In the genomic region with DNA sequence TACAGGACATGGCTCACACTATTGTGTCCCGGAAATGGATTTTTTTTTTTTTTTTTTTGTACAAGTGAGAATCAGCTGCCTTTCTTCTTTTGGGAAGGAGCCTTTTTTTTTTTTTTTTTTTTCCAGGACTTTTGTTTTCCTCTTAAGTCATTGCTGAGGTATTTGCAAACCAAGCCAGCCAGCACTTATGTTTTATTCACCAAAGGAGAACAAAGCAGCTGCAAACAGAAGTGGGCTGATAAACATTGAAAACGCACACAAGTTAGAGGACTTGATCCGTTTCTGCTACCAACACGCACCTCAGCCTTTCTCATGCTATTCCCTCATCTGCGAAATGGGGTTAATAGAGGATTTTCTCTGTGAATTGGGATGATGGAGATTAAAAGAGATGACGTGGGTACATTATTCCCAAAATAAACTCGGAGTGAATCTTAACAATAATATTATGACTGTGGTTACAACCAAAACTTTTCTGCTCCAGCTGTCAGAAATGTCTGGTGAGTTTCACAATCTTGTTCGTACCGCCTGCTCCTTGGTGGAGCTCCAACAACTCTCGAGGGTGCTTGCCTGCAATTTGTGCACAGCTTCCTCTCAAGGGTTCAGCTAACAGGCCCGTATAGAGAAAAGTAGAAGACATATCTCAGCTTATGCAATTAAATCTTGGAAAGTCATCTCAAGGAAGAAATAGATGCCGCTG, we compare ENCODE assay signal across 8 mouse cellular contexts. TPM values are rescaled to one million over a fixed set of nuclear protein-coding genes. Genes with fewer than 3 reads are reported as not detected.
DNase-seq lines count a peak whose midpoint lies in the region; ATAC-seq and TF ChIP-seq lines count a peak whose summit lies in the region.

No protein-coding gene starts in this region.

- peak; percentile 27 to 44 for DNase-seq in cerebellum, postnatal 10 days
- DNase-seq in cerebellum, adult 8-10 months: no peak
- DNase-seq in adrenal gland, postnatal 25 days: peak; percentile 37
- DNase-seq in gastrocnemius, postnatal 10 days: peak; percentile 11
- no peak for DNase-seq in liver, embryonic 14.5 days (ENCODE audit: low read depth in 3 of 3, low spot score in 3 of 3)
- no peak for DNase-seq in spleen, adult 12 weeks (ENCODE audit: low spot score)

- no peak for TF ChIP-seq CTCF in liver, embryonic 14.5 days (IDR thresholded peaks at IDR 0.05; ENCODE audit: low read depth)

- H3K9ac ChIP-seq in hindbrain, embryonic 16.5 days (ENCODE audit: low read depth, low read length): peak overlapping the region; percentile 95
- H3K9ac ChIP-seq in liver, embryonic 14.5 days (replicated peaks): peak overlapping the region; percentile 68
- H3K9ac ChIP-seq in neural tube, embryonic 12.5 days: peak overlapping the region; percentile 94

- H3K4me1 ChIP-seq in hindbrain, embryonic 16.5 days (ENCODE audit: control insufficient read depth, insufficient read depth, low read depth, low read length): peaks cover 15% of the 10 kb centered on the region
- no peaks in the 10 kb centered on the region; a peak in 1 of 4 replicates for H3K4me1 ChIP-seq in liver, embryonic 14.5 days (replicated peaks; ENCODE audit: control insufficient read depth in 2 of 2, insufficient read depth in 2 of 2, low read length in 1 of 2)
- H3K4me1 ChIP-seq in neural tube, embryonic 12.5 days: peaks cover 10% of the 10 kb centered on the region

- ATAC-seq in hindbrain, embryonic 16.5 days: no peak
- no peak for ATAC-seq in liver, embryonic 14.5 days (ENCODE audit: insufficient read depth)
- no peak for ATAC-seq in neural tube, embryonic 12.5 days (ENCODE audit: low FRiP score, low read depth)

- no peak for TF ChIP-seq EP300 in liver, embryonic 14.5 days (IDR thresholded peaks at IDR 0.05; ENCODE audit: low read depth)

- H3K27ac ChIP-seq in hindbrain, embryonic 16.5 days (ENCODE audit: low read depth, low read length): peak overlapping the region; percentile 97
- no peak overlapping the region for H3K27ac ChIP-seq in liver, embryonic 14.5 days
- H3K27ac ChIP-seq in neural tube, embryonic 12.5 days: no peak overlapping the region

- H3K4me2 ChIP-seq in hindbrain, embryonic 16.5 days (ENCODE audit: low read length): peak overlapping the region; percentile 99
- H3K4me2 ChIP-seq in liver, embryonic 14.5 days (ENCODE audit: low read depth): peak overlapping the region; percentile 83
- H3K4me2 ChIP-seq in neural tube, embryonic 12.5 days (replicated peaks): peak overlapping the region; percentile 99

- no peaks in the 10 kb centered on the region for H3K27me3 ChIP-seq in hindbrain, embryonic 16.5 days (replicated peaks; ENCODE audit: control insufficient read depth, insufficient read depth, low read length)
- no peaks in the 10 kb centered on the region; the same call in none of the 2 replicates for H3K27me3 ChIP-seq in liver, embryonic 14.5 days (ENCODE audit: control insufficient read depth, insufficient read depth, low read length)
- H3K27me3 ChIP-seq in neural tube, embryonic 12.5 days (replicated peaks): no peaks in the 10 kb centered on the region

- peak overlapping the region; percentile 94 for H3K4me3 ChIP-seq in hindbrain, embryonic 16.5 days (ENCODE audit: low read length)
- H3K4me3 ChIP-seq in liver, embryonic 14.5 days (ENCODE audit: insufficient read depth in 1 of 2, low read depth in 2 of 2, low read length in 2 of 2): peak overlapping the region; percentile 68 to 71
- H3K4me3 ChIP-seq in neural tube, embryonic 12.5 days: peak overlapping the region; percentile 90

- H3K36me3 ChIP-seq in hindbrain, embryonic 16.5 days (ENCODE audit: control insufficient read depth, insufficient read depth, low read length): no peaks in the 10 kb centered on the region
- H3K36me3 ChIP-seq in liver, embryonic 14.5 days (replicated peaks; ENCODE audit: control insufficient read depth, insufficient read depth, low read depth): no peaks in the 10 kb centered on the region
- H3K36me3 ChIP-seq in neural tube, embryonic 12.5 days: no peaks in the 10 kb centered on the region

- peaks cover 3% of the 10 kb centered on the region; the same call in 1 of the 2 replicates for H3K9me3 ChIP-seq in hindbrain, embryonic 16.5 days (ENCODE audit: control insufficient read depth, low read length)
- no peaks in the 10 kb centered on the region for H3K9me3 ChIP-seq in liver, embryonic 14.5 days (ENCODE audit: control insufficient read depth, low read length)
- no peaks in the 10 kb centered on the region for H3K9me3 ChIP-seq in neural tube, embryonic 12.5 days

- 12% methylated on average over 12 of the region's 12 CpGs for WGBS in hindbrain, embryonic 16.5 days
- WGBS in liver, embryonic 14.5 days (ENCODE audit: insufficient replicate concordance): 17% methylated on average over 12 of the region's 12 CpGs
- 19% methylated on average over 12 of the region's 12 CpGs for WGBS in neural tube, embryonic 12.5 days

RNA-seq across cellular contexts. Expression of a gene that starts 1.3 kb away (rescaled TPM):
- total RNA-seq in adrenal gland, postnatal 25 days (2021): 26.9 and 29.3 TPM in 2 replicates
- 10 to 100 TPM; 14.4 to 17.2 TPM for total RNA-seq in gastrocnemius, postnatal 10 days (2021)
- 5.3 and 6.5 TPM in 2 replicates for polyA plus RNA-seq in hindbrain, embryonic 16.5 days (2015; fragmentation: Nextera tagmentation; extraction: Ambion mirVana)
- 0.93 and 1.3 TPM in 2 replicates for polyA plus RNA-seq in liver, embryonic 14.5 days (2012; rRNA removed)
- polyA plus RNA-seq in liver, embryonic 14.5 days (2014; fragmentation: Nextera tagmentation; extraction: Ambion mirVana): 0.46 and 0.57 TPM in 2 replicates
- polyA plus RNA-seq in neural tube, embryonic 12.5 days (2016; fragmentation: Nextera tagmentation; extraction: Ambion mirVana): 9.9 and 11.0 TPM in 2 replicates

Comparison
In these comparisons a context has a peak if more than half of its experiments do, and no peak if none do; other contexts are left out.
1. DNase-seq: peak in cerebellum, postnatal 10 days (2 of 2), adrenal gland, postnatal 25 days (single experiment) and gastrocnemius, postnatal 10 days (single experiment); none in cerebellum, adult 8-10 months (single experiment), liver, embryonic 14.5 days (0 of 3) and spleen, adult 12 weeks (single experiment).
2. Peak in every context shown above with its lines, with median percentiles within 50 percentile points of each other: H3K4me2 ChIP-seq, H3K4me3 ChIP-seq and H3K9ac ChIP-seq.